Mouse (Mus musculus): ENCODE results near the gene Pde6c.

DNA sequence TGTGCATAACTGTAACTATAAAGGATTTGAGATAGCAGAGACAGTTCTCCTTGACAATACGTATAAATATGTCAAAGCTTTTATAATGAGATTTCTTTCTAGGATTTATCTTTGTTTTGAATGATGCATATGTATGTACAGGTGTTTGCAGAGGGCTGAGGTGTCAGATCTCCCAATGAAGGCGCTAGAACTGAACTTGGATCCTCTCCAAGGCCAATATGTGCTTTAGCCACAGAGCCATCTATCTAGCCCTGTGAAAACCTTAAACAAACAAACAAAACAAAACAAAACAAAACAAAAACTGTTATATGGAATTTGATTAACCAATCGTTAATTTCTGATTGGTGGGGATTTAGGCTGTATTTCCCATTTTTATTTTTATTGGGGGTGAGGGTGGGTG is 58.0 kb downstream of the Pde6c start:
- TF ChIP-seq POLR2A (IDR thresholded peaks at IDR 0.05; ENCODE audit: low read depth, low read length) (no peak), CTCF (IDR thresholded peaks at IDR 0.05; ENCODE audit: extremely low read depth, insufficient read depth, insufficient read length, insufficient replicate concordance) (no peak)

All from spleen, adult 2 months (tissue).